Mouse (Mus musculus) cerebellum, adult 9-11 months (tissue): ENCODE results near the gene 1700024P04Rik.
"Not testable (repeated sequence)": the region's sequence is repeated elsewhere in the genome, so short reads cannot be mapped to it uniquely, and the experiment has no call there.

ENCODE experiments used
- DNase-seq: peaks from one replicate; pipeline ENCODE4 v3.0.0; 2022

Gene 1700024P04Rik

DNA sequence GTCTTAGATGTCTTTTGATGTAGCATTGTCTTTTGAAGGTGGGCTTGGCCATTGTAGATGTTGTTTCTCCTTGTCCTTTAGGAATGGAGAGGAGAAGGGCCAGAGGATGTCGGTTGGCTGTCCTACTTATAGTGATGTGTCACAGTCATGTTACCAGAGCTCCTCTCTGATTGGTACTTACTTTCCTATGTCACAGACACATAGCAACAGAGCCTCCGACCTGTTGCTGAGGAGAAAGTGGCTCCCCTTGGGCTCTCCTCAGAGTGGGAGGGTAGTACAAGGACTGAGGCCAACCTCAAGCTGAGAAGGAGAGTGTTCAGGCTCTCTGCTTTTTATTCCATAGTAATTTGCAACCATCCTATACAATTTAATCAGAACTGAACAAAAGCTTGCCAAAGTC is at the start of gene 1700024P04Rik:
1700024P04Rik (minus strand) TSS at position 101 of the 400 bp plus-strand sequence.
- no peak for DNase-seq

DNA sequence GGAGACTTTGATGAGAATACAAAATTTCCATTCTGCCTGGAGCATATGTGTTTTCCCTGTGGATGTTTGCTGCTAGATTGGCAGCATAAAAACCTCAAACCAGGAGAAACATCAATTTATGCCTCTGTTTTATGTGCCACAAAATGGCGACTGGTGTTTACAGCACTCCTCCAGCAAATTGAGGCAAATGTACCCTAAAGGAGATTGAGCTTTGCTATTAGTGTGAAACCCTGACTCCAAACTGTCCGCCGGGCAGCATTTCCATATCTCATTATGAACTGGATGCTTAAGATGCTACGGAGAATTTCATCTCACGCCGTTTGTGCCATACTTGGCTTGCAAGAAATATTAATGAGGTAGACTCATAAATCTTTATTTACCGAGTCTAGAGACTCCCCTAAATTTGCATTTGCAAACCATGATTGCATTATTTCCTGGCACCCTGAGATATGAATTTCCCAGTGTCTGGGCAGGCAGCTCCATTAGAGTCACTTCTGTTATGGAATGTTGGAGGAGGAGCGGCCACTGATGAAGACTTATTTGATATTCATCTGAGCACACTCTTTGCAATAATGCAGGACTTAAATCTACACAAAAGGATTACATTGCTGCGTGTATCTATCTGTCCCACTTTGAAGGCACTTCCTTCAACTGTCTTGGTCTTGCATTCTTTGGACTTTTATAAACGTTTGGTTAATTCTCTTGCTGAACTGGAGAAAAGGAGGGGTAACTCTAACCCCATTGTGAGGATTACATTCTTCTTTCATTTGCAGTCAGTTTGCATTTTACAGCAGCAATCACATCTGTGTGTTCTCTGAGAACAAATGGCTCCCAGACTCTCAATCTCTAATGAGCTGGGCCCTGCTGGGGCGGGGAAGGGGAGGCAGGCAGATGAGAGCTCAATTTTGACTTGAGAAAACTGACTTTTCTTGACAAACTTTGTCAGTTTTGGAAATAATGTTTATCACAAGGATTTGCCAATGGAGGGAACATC is 47.2 kb upstream of the 1700024P04Rik start:
- no peak for DNase-seq

DNA sequence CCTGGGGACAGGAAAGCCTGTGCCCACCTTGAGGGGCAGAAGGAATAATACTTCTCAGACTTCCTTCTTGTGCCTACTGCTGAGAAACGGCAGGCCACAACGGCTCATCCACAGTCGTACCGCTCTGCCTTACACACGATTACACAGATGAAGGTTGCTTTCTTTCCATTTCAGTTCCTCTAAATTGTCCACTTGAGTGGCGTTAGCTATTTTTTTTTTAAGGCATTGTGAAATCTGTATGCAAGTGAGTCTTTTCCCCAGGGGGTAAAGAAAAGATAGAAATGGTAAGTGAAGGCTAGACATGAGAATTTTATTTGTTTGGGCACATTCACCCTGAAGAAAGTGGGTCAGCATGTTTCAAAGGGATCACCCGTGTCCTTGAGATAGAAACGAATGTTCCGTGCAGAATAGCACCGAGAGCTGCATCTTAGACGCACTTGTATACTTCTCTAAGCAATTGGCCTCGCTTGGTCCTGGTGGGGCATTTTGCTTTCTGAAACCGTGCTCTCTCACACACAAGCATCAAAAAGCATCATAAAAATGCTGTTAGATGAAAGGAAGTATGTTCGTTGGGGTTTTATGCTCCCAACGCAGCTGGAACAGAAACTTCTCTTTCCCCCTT is 46.3 kb upstream of the 1700024P04Rik start:
- DNase-seq: no peak

DNA sequence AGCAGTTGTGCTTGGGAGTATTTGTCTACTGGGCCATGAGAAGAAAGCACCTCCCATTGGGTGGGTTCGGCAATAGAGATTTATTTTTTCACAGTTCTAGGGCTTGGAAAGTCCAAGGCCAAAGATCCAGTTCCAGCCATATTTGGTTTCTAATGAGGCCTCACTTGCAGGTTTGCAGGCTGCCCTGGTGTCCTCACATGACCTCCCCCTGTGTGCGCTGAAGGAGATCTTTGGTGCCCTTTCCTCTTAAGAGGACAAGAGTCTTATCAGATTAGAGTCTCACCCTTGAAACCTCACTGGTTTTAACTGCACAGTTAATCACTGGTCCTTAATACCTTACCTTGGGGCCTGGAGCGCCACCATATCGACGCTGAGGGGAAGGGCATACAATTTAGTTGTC is 40.9 kb upstream of the 1700024P04Rik start:
- no peak for DNase-seq

DNA sequence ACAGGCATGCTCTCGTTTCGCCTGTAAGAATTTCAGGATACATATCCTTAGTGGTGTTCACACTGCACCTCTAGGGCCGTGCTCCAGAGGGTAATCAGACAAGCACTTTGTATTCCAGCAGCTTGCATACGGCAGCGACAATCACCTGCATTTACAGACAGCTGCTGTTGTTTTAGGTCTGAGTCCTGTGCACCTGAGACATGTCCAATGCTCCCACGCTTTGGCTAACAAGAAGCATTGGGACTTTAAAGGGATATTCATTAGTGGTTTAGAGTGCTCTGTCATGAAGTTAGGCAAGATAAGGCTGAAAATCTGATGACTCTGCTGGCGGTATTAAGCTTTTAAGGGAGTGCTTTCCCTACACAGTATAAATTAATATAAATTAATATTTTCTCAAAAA is 37.7 kb upstream of the 1700024P04Rik start:
- DNase-seq: no peak

DNA sequence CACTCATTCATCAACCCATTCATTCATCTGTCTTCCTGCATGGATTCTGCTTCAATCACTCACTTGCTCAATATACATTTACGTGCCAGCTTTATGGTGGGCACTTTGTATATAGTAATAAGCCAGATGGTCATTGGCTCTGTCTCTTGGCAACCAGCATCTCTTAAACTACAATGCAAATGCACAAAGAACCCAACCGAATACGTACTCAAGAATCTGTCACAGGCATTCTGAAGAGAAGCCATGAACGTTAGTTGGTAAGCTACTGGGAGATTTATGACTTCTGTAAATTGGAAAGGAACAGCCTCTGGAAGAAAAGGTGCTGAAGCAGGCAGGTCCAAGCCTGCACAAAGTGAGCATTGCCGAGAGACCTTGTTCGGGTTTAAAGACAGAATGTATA is 36.8 kb upstream of the 1700024P04Rik start:
- no peak for DNase-seq

DNA sequence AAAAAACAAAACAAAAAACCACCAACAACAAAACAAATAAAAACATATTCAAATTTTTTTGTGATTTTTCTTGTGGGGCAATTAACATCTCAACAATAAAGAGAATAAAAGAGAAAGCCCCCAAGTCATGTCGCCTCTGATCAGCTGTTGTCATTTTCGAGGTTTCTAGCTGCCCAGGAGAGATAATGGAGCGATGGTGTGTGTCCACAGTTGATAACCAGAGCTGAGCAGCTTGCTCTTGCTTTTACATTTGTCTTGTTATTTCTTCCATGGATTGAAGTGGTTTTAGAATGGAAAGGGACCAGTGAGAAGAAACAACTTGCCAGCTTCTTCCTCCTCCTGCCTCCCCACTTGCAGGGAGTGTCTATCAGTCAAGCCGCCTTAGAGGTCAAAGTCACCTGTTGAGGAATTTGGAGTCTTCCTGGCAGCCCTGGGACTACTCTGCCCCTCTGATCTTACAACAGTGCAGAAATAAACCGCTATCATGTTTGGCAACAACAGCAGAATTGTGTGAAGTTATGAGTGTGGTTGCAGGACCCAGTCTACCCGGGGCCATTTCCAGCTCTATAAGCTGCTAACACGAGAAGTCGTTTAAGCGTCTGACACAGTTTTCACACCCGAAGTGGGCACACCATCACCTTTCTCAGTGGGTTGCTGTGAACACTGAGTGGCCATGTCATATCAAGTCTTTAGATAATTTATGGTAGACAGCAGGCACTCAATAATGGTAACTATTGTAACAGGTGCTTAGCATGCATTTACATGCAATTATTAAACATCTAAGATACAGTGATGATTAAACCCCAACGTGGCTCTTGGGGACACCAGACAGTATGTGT is 35.7 kb upstream of the 1700024P04Rik start:
- no peak for DNase-seq

DNA sequence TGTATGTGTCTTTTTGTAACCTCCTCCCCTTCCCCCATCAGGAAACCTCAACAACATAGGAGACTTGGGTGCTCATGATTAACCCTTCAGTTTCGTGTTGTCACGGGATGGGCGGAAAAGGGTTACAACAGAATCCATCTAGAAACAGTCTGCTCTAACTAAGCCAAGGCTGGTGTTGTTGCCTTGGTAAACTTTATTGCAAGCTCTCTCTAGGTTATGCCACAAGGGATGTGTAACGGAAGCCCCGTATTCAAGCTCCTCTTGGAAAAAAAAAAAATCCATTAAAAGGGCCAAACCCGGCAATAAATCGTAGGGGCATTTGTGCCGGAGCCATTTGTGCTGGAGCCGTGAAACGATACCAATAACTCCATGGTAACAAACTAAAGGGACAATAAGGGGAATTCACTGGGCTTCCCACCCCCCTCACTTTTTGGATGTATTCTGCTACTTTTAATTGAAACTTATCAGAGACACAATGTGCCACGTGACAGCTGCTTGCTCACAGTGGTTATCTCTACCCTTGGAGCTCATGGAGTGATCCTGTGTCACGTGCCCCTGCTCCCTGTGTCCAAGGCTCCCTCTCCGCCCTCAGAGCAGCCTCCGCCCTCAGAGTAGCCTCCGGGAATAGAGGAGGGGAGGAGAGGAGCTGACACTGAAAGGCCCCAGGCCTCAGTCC is 34.3 kb upstream of the 1700024P04Rik start:
- DNase-seq: no peak

DNA sequence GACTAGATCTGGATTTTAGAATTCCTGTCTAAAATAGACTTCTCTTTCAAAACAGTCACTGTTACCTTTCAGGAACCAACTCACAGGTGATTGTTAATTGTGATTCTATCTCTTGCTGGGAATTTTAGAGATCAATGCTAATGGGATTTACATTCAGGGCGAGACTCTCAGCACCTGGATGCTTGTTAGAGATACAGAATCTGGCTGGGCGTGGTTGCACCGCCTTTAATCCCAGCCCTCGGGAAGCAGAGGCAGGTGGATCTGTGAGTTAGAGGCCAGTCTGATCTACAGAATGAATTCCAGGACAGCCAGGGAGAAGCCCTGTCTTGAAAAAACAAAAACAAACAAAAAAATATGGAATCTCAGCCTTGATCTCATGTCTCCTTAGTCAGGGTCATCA is 32.3 kb upstream of the 1700024P04Rik start:
- no peak for DNase-seq

DNA sequence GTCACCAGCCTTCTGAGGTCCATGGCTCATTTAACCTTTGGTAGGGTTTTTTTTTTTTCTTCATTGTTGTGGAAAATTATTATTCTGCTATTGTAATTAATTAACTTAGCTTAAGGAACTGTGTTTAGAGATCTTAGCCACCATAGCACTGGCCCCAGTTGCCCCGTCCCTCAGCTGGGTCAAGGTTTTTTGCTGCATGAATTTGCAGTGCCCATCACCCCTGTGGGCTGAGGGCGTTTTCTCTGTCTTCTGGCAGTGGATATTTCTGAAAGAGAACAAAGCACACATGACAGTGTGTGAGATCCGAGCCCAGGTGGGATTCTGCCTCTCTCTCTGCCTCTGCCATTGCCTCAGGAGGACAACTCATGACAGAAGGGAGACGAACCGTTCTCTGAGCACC is 28.5 kb upstream of the 1700024P04Rik start:
- DNase-seq: no peak

DNA sequence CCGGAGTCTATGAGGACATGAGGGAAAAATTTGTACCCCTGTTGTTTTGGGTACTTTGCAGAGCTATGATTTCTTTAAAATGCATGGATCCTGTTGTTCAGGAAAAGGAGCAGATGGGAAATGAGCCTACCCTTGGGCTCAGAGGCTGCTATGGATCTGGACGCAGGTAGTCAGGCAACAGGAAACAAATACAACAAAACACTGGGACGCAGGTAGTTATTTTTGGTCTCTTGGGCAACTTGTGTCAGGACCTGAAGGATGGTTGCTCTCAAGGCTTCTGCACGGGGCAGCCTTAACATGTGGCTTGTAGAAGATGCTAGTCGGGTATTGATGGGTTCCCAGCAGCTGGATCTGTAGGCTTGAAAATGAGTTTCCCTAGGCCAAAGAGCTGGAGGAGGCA is 23.6 kb upstream of the 1700024P04Rik start:
- no peak for DNase-seq

DNA sequence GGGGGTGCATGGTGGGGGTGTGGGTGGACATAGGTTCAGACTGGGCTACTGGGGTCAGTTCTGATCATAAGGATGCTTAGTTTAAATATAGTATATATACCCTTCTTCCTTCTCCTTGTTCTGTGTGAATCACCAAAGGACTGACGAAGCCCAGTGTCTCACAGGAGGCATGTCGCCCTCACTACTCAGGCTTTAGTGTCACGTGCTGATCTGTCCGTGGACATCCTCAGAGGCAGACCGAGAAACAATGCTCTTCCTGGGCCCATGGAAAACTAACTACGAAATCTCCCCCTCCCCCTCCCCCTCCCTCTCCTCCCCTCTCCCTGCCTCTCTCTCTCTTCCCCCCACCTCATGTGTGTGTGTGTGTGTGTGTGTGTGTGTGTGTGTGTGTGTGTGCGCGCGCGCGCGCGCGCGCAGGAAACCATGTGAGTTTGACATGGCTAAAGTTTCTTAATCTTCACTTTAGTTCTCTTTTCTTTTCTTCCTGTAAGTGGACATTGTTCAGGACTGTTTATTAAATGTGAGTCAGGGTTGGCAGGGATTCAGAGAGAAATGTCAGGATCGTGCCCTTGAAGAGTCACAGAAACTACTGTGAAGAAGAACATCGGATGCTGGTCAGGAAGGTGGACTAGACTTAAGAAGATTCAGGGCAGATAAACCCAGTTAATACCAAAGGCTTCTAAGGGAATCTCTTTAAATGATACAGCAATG is 22.2 kb upstream of the 1700024P04Rik start:
- DNase-seq: no peak

DNA sequence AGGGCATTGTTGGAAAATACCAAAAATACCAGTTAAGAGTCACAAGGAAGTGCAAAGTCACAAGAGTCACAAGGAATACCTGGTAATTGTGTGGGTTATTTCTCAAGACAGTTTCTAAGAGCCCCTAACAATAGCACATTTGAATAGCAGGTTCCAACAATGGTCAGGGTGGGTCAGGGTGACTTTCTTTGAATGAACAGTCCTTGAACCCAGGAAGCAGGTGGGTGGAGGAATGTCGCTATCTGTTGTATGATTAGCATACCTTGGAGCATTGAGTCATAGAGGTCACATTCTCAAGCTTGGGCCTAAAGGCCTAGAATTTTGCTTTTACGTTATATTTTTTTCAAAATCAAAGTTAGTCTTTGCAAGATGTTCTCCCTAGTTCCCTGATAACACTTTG is 17.3 kb upstream of the 1700024P04Rik start:
- not testable (repeated sequence) for DNase-seq

DNA sequence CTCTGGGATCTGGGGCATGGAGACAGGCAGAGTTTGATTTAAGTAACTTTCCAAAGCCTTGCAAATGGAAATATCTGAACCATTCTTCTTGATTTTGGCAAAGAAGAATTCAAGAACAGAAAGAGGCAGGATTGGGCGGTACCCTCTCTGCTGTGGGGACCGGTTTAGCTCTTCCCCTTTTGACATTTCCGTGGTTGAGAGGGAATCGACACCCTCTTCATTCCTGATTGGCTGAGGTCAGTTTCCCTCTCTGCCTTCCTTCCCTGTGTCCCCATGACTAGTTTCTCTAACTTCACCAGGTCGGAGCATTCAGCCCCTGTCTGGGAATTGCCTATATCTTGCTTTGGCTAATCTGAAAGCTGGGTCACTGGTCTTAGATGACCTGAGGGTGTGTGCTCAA is 12.7 kb upstream of the 1700024P04Rik start:
- DNase-seq: no peak

DNA sequence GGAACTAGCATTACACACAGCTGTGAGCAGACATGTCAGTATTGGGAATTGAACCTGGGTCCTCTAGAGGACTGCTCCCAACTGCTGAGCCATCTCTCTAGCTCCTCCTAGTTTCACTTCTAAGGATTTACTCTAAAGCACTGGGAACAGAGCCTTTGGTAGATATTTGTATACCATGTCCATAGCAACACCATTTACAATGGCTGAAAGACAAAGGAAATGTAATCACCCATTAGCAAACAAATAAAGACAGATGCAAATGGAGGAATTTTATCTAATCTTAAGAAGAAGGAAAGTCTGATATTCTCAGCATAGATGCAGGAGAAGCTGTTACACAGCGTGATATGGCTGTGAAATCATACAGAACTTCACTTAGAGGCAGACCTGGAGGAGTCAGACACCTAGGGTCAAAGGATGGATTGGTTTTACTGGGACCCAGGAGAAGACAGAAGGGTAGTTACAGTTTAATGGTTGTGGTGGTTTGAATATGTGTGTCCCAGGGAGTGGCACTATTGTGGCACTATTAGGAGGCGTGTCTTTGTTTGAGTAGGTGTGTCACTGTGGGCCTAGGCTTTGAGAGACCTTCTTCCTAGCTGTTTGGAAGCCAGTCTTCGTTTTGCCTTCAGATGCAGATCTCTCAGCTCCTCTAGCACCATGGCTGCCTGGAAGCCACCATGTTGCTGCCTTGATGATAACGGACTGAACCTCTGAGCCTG is 7.1 kb downstream of the 1700024P04Rik start:
- no peak for DNase-seq

DNA sequence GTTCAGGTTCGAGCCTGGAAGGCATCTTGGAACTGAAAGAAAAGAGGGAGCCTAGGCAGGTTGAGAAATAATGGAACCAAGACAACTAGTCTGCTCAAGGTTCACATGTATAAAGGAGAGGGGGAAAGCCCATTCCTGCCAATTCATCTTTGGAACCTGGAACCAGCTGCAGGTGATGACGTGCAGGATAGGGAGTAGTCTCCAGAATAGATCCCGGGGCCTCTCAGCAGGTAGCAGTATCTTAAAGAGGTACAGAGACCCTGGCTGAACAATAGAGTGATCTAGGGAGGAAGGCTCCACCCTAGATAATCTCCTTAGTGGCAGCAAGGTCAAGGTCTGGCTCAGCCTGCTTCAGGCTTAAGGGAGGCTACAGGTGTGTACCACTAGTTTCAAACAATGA is 8.3 kb downstream of the 1700024P04Rik start:
- not testable (repeated sequence) for DNase-seq

DNA sequence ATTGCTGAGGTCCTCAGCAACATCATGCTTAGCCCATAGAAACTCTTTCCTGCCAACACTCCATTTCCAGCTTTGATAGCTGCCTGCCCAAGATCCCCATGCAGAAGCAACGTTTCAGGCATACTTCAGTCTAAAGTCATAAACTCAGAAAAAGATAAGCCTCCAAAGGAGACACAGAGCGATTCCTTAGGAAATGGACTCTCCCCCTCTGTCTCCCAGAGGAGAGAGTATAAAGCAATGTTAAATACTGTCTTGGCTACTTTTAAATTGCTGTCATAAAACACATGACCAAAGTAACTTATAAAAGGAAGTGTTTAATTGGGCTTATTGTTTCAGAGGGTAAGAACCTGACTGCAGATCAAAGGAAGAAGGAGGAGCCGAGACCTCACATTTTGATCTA is 12.3 kb downstream of the 1700024P04Rik start:
- no peak for DNase-seq

DNA sequence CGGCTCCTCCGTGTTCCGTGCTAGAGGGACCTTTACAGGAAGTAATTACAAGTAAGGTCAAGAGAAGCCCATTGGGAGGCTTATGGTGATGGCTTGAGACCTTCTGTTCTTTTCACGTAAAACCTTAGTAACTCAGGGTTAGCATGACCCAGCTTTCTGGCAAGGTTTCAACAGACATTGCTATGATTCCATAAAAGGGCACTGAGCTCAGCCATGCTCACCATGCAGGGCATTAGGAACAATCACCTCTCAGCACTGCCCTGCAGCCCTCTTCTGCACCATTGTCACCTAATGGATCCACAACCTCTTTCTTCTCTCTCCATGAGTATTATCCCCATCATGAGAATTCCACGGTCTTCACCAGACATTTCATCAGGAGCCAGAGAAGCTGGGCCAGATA is 12.7 kb downstream of the 1700024P04Rik start:
- no peak for DNase-seq

DNA sequence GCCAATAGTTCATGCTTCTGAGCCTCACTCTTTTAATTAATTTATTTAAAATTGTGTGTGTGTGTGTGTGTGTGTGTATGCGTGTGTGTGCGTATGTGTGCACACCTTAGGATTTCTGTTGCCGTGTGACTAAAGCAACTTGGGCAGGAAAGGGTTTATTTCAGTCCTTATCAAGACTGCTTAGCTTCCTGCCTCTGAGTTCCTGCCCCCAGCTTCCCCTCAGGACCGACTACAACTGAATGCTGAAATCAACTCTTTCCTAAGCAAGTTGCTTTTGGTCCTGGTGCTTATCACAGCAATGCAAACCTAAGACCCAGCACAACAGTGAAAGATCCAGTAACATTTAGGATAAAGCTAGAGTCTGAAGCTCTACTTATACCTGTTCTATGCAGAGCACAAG is 15.8 kb downstream of the 1700024P04Rik start:
- DNase-seq: no peak

DNA sequence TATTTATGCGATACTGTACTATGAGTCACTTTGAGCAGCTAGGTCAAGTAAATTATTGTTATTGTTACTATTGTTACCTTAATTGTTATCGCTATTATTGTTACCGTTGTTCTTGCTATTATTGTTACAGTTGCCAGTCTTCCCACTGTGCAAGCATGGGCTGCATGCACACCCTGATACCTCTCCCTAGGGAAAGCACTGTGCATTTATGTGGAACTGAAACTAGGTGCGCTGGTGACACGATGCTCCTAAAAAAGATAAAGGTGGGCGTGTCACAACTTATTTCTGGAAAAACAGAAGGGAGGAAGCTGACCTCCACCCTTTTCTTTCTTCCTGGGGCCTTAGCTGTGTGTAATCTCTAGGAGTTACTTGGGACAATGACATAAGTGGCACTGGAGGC is 16.4 kb downstream of the 1700024P04Rik start:
- no peak for DNase-seq

DNA sequence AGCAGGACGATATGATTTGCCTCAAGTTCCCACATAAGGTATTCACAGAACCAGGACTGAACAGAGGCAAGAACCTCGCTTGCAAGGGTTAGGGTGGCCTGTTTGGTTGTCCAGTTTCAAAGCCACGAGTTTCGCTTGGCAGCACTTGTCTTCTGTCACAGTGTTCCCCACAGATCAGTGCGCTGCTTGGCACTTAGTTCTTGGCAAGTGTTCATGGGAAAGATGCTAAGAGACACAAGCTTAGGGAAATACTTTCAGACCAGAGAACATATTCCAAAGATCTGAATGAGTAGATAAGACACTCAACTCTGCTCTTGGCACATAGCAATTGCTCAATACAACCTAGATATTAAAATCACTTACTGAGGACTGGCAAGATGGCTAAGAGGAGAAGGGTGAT is 17.8 kb downstream of the 1700024P04Rik start:
- DNase-seq: no peak
